Mouse (Mus musculus) limb, embryonic 10.5 days (tissue): Measurements from ENCODE around the gene Cry2. TPM values are rescaled to one million over a fixed set of nuclear protein-coding genes. Genes with fewer than 3 reads are reported as not detected.

Experiments
- DNase-seq: peaks from one replicate; pipeline ENCODE4 v3.0.0-alpha.2; 2017; ENCODE audit warnings: low spot score
- H3K27ac ChIP-seq: fragments of 300-500 bp; sonication (generic); 2 replicates; pipeline ENCODE4 v1.5.1; 2016; ENCODE audit warnings: mild to moderate bottlenecking
- H3K27me3 ChIP-seq: fragments of 300-500 bp; sonication (generic); 2 replicates; pipeline ENCODE4 v1.6.1; 2016; ENCODE audit warnings: low read depth, mild to moderate bottlenecking; ENCODE audit not compliant: poor library complexity, severe bottlenecking
- H3K36me3 ChIP-seq: fragments of 300-500 bp; sonication (generic); 2 replicates; pipeline ENCODE4 v1.6.1; 2016; ENCODE audit warnings: mild to moderate bottlenecking, moderate library complexity
- H3K4me1 ChIP-seq: fragments of 300-500 bp; sonication (generic); 2 replicates; pipeline ENCODE4 v1.6.1; 2016
- H3K4me3 ChIP-seq: fragments of 300-500 bp; sonication (generic); 2 replicates; pipeline ENCODE4 v1.5.1; 2016; ENCODE audit warnings: mild to moderate bottlenecking, moderate library complexity
- H3K9me3 ChIP-seq: fragments of 300-500 bp; sonication (generic); replicated peaks from 2 replicates; pipeline ENCODE4 v1.6.1; 2016; ENCODE audit warnings: mild to moderate bottlenecking
- WGBS: fragments of 180-500 bp; shearing (Covaris S2); methylation state at CpG from one replicate; pipeline ENCODE4 v1.1.7; 2016; 5-methylcytosine and 5-hydroxymethylcytosine counted together
- polyA plus RNA-seq: library from polyadenylated mRNA; unstranded; fragments of >200 nt; fragmentation: Nextera tagmentation; extraction: Ambion mirVana; gene quantifications from 2 replicates; pipeline ENCODE4 v1.2.1, GENCODE M21; 2016

Cry2 gene
- polyA plus RNA-seq, 1 experiment from 2014 or later, result 25.2 TPM

DNA sequence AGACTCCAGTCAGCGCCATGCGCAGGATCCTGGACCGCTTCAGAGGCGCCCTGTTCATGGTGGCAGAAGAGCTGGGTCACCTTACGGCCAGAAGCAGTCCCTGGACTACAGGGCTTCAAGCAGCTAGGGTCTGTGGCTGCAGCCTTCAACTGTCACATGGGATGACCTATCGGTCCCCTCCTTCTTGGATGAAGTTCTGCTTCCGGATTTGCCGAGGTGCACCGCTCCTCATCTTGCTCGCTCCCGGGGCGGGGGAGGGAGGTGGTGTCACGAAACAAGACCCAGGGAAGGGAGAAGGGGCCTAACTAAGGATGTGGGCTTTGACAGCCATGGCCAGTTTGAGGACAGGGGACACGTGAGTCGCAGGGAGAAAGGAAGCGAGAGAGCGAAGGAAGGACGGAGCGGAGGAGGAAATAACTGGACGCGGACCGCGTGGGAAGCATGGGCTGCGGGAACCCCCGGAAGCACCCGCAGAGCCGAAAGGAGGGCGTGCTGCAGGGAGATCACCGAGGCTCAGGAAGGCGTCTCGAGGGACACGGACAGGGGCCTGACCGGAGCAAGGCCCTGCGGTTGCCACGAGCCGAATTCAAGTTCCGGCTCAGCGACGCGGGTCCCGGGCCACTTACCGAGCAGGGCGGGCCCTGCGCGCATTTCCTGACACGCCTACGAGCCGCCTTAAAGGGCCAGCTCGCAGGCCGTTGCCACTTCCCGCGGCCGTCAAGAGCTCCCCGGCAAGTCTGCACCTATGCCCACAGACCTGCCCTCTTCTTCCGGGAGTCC, 25.5 kb upstream of the Cry2 start:
- Histone ChIP-seq H3K9me3 (no peaks in the 10 kb centered on the region), H3K27me3 (peaks cover 34% of the 10 kb centered on the region), H3K4me1 (peaks cover 46% of the 10 kb centered on the region), H3K4me3 (peak overlapping the region; percentile 85), H3K36me3 (peaks cover 5% of the 10 kb centered on the region), H3K27ac (peak overlapping the region; percentile 84)
- DNase-seq, result peak; percentile 87
- WGBS, result 0% methylated on average over 55 of the region's 55 CpGs

DNA sequence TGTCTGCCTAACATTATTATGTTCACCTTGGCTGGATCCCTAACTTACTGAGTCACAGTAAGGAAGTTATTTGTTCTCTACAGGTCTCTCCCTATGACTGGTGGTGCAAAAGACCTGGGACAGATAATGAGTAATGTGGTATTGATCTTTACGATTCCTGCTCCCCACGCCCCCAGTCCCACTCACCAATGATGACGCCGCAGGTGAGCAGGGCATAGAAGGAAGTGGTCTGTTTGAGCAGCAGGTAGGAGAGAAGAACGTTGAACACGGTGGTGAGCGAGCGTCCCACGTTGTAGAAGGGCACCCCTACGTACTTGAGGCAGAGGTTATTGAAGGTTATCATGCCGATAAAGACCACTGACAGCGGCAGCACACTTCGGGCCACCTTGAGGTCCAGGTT, 24.6 kb upstream of the Cry2 start:
- Histone ChIP-seq H3K4me3 (peak overlapping the region; percentile 85), H3K36me3 (peaks cover 14% of the 10 kb centered on the region), H3K27me3 (peaks cover 34% of the 10 kb centered on the region), H3K4me1 (peaks cover 46% of the 10 kb centered on the region), H3K9me3 (no peaks in the 10 kb centered on the region), H3K27ac (no peak overlapping the region)
- DNase-seq, result no peak
- WGBS, result 69% methylated on average over 13 of the region's 13 CpGs

DNA sequence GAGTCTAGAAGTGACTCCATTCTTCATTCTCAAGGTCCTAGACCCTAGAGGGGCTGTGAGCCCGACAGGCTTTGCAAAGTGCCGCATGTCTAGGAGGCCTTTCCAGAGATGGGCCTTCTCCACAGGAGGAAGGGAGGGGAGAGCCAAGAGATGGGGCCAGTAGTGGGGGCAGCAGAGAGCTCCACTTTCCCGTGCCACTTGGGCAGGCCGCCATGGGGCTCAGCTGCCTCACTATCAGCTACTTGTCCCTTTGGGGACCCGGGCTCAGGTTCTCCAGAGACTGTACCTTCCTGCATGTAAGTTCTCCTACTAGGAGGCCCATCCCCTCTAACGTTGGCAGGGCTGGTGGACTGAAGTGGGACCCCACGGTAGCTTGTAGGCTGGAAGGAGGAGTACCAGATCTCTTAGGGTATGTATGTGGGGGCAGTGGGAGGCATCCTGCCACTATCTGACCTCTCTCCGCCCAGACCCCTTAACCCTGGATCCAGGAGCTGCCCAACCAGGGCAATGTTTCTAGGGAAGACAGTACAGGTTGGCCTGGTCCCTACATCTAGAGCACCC, 23.2 kb upstream of the Cry2 start:
- peaks cover 48% of the 10 kb centered on the region for H3K4me1 ChIP-seq
- H3K36me3 ChIP-seq, result peaks cover 25% of the 10 kb centered on the region
- WGBS, result 77% methylated on average over 8 of the region's 8 CpGs
- no peaks in the 10 kb centered on the region for H3K9me3 ChIP-seq
- peaks cover 26% of the 10 kb centered on the region for H3K27me3 ChIP-seq
- 0 out of 2 replicates have a peak overlapping the region, but pooled peaks have one; percentile 3 for H3K4me3 ChIP-seq
- DNase-seq, result no peak
- no peak overlapping the region for H3K27ac ChIP-seq

DNA sequence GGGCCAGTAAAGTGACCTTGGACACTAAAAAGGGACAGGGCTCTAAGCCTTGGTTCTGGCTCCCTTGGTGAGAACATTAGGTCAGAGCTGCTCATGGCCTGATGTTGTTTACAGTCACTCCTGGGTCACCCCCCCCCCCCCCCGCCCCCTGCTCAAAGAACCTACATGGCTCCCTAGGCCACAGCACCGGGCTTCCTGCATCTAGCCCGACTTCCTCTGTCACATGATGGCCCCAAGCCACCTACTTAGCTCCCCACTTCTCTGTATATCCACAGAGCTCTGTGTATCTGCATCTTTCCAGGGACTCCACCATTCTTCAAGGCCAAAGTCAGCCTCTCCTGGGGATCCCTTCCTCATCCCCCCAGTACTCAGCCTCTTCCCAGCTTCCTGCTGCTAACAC, 21.9 kb upstream of the Cry2 start:
- H3K27ac ChIP-seq, result no peak overlapping the region
- H3K4me3 ChIP-seq, result no peak overlapping the region
- no peaks in the 10 kb centered on the region for H3K9me3 ChIP-seq
- peaks cover 25% of the 10 kb centered on the region for H3K36me3 ChIP-seq
- peaks cover 49% of the 10 kb centered on the region for H3K4me1 ChIP-seq
- WGBS, result 50% methylated on average over 3 of the region's 3 CpGs
- no peak for DNase-seq
- peaks cover 12% of the 10 kb centered on the region for H3K27me3 ChIP-seq

DNA sequence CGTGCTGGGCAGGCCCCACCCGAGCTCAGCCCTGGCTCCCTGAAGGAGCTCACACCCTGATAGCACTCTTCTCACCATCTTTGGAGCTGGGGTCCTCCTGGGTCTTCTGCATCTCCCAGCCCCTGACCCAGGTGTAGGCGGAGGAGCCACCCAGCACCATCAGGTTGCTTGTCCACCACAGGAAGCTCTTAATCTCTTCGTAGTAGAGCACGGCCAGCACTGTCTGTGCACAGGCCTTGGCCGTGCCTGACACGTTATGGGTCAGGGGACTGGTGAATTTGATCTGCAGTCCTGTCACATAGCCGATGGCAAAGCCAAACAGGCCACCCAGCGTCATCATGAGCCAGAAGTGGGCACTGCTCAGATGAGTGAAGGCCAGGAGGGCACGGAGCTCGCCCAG, 20.3 kb upstream of the Cry2 start:
- no peak overlapping the region for H3K4me3 ChIP-seq
- peaks cover 40% of the 10 kb centered on the region for H3K4me1 ChIP-seq
- H3K27ac ChIP-seq, result no peak overlapping the region
- DNase-seq, result no peak
- no peaks in the 10 kb centered on the region for H3K27me3 ChIP-seq
- H3K36me3 ChIP-seq, result peaks cover 25% of the 10 kb centered on the region
- H3K9me3 ChIP-seq, result no peaks in the 10 kb centered on the region
- WGBS, result 94% methylated on average over 11 of the region's 11 CpGs

DNA sequence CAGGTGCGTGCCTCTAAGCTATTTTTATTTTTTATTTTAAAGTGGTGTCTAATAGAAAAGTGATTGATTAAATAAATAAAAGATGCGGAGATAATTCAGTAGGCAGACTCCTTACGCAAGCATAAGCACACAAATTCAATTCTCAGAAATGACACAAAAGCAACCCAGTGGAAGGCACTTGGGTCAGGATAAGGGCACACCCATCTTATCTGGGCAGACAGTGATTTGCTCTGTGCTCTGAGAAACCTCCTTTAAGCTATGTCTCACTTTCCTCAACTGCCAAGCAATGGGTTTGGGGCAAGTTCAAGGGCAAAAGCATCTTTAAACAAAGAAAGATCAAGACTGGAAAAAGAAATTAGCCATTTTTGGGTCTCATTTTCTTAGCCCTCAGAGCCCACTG, 17.3 kb upstream of the Cry2 start:
- WGBS, result 94% methylated on average over 3 of the region's 3 CpGs
- Histone ChIP-seq H3K4me1 (peaks cover 17% of the 10 kb centered on the region; the same call in 1 of the 2 replicates), H3K36me3 (peaks cover 25% of the 10 kb centered on the region)

DNA sequence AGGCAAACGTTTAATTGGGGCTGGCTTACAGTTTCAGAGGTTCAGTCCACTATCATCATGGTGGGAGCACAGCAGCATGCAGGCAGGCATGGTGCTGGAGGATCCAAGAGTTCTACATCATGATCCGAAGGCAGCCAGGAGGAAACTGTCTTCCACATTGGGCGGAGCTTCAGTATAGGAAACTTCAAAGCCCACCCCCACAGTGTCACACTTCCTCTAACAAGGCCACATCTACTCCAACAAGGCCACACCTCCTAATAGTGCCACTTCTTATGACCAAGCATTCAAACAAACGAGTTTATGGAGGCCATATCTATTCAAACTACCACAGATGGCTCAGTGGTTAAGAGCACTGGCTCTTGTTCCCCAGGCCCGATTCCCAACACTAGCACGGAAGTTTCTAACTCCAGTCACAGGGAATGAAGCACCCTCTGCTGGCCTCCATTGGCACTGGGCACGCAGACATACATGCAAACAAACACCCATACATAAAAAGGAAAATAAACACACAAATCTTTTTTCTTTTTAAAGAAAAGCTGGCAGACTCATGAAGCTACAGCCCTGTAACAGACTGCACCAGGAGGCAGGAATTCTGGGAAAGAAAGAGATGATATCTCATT, 13.4 kb upstream of the Cry2 start:
- H3K36me3 ChIP-seq, result 0 out of 2 replicates have a peak, but pooled peaks cover 1% of the 10 kb centered on the region
- H3K4me1 ChIP-seq, result peaks cover 13% of the 10 kb centered on the region; the same call in 1 of the 2 replicates
- H3K9me3 ChIP-seq, result no peaks in the 10 kb centered on the region
- no peak overlapping the region for H3K4me3 ChIP-seq
- no peak for DNase-seq
- WGBS, result 65% methylated on average over 7 of the region's 7 CpGs
- no peak overlapping the region for H3K27ac ChIP-seq
- H3K27me3 ChIP-seq, result no peaks in the 10 kb centered on the region

More for the DNA sequence above, 17.3 kb upstream of the Cry2 start:
- DNase-seq, result no peak
- no peaks in the 10 kb centered on the region for H3K9me3 ChIP-seq
- H3K27ac ChIP-seq, result no peak overlapping the region
- H3K27me3 ChIP-seq, result no peaks in the 10 kb centered on the region
- H3K4me3 ChIP-seq, result no peak overlapping the region

DNA sequence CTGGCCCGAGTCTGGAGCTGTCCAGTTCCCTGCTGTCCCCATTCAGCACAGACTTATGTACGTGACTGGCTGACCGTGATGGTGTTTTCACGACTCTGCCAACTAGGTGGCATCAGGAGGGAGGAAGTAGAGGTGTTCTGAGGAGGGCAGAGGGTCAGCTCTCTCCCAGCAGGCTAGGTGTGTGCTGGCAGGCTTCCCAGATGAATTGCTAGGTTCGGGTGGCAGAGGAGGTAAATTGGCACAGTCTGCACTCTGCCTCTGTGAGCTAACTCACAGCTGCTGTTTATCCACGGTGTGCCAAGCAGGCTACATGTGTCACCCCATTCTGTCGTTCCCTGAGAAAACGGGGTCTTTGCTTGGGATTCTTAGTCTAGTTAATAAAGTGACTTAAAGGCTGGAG, 12.8 kb upstream of the Cry2 start:
- DNase-seq, result no peak
- whole genome bisulfite sequencing, result 85% methylated on average over 8 of the region's 8 CpGs
- Histone ChIP-seq H3K9me3 (no peaks in the 10 kb centered on the region), H3K27me3 (no peaks in the 10 kb centered on the region), H3K27ac (no peak overlapping the region), H3K36me3 (no peaks in the 10 kb centered on the region), H3K4me1 (peaks cover 10% of the 10 kb centered on the region; the same call in 1 of the 2 replicates), H3K4me3 (no peak overlapping the region)

DNA sequence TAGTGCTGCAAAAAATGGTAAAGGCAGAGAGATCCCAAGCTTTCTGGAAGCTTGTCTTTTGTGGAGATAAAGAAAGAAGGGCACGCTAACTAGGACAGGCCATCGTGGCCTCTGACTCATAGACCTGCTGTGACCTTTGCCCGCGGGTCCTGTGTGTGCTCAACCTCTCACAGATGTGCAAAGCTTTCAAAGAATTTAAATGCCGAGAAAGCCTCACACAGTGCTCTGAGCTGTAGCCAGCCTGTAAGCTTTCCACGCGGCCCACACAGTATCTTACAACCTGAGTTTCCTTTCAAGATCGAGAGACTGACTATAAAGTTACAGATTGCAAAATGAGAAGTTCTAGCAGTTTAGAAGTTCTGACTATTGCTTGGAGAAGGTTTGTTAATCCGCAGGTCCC, 12.0 kb upstream of the Cry2 start:
- Histone ChIP-seq H3K27ac (no peak overlapping the region), H3K9me3 (no peaks in the 10 kb centered on the region), H3K4me1 (peaks cover 10% of the 10 kb centered on the region; the same call in 1 of the 2 replicates), H3K36me3 (no peaks in the 10 kb centered on the region), H3K27me3 (no peaks in the 10 kb centered on the region), H3K4me3 (no peak overlapping the region)
- no peak for DNase-seq
- 47% methylated on average over 9 of the region's 9 CpGs for WGBS

DNA sequence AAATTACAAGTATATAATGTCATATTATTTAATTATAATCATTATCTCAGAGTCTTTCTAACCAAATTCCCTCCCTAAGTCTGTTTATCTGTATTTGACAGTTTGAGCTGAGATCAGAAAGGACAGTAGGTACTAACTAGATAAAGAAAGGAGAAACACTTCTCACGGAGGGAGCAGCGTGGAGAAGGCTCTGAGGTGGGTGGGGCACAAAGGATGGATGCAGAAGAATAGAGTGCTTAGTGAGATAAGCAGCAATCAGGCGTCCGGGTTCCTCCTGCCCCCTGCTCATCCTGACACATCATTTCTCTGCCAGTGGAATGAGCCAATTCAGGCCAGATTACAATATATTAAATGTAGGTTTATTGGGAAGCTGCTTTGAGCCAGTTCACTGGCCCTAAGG, 10.5 kb upstream of the Cry2 start:
- 0 out of 2 replicates have a peak, but pooled peaks cover 10% of the 10 kb centered on the region for H3K27me3 ChIP-seq
- DNase-seq, result no peak
- no peak overlapping the region for H3K4me3 ChIP-seq
- no peaks in the 10 kb centered on the region for H3K36me3 ChIP-seq
- H3K9me3 ChIP-seq, result no peaks in the 10 kb centered on the region
- H3K27ac ChIP-seq, result no peak overlapping the region
- H3K4me1 ChIP-seq, result peaks cover 10% of the 10 kb centered on the region; the same call in 1 of the 2 replicates
- 59% methylated on average over 4 of the region's 4 CpGs for WGBS

DNA sequence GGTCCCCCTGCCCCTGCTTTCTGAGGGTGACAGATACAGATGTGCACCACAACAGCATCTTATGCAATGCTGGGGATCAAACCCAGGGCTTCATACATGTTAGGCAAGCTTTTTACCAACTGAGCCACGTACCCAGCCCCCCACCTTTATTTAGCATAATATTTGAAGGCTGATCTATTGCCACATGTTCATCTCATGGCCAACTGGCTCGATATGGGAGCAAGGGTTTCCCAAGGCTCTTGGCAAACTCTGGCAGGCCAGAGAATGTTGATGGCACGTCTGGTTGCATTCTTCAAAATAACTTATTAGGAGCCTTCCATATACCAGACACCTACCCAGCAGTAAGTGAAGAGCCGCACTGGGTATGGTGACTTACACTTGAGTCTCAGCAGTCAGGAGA, 9.5 kb upstream of the Cry2 start:
- Histone ChIP-seq H3K36me3 (no peaks in the 10 kb centered on the region), H3K27ac (no peak overlapping the region), H3K4me3 (no peak overlapping the region), H3K9me3 (no peaks in the 10 kb centered on the region), H3K27me3 (0 out of 2 replicates have a peak, but pooled peaks cover 10% of the 10 kb centered on the region), H3K4me1 (peaks cover 10% of the 10 kb centered on the region; the same call in 1 of the 2 replicates)
- 83% methylated on average over 4 of the region's 4 CpGs for WGBS
- DNase-seq, result no peak

DNA sequence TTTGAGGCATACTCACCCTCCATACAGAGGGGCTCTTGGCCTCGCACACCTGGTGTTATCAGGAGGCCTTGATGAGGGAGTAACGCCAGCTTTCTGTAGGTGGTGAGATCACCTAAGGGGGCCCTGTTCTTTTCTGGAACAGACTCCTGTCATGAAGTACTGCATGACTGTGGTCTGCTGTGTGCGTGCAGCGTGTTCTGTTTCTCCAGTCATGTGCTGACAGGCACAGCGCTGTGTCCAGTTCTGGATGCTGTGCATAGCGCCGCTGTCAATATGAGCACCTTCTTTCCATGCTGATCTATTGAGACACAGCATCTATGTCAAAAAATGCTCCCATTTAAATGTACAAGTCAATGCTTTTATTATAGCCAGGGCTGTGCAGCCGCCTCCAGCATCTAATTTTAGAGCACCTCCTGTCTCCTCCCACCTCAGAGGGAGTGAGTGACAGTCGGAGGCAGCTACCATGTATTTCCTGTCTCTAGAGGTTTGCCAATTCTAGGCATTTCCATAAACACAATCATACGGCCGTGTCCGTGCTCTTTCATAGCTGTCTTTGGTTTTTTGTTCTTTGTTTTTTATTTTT, 8.7 kb upstream of the Cry2 start:
- H3K9me3 ChIP-seq, result no peaks in the 10 kb centered on the region
- 85% methylated on average over 12 of the region's 12 CpGs for WGBS
- H3K4me1 ChIP-seq, result peaks cover 12% of the 10 kb centered on the region
- H3K27me3 ChIP-seq, result 0 out of 2 replicates have a peak, but pooled peaks cover 10% of the 10 kb centered on the region
- no peak for DNase-seq
- no peak overlapping the region for H3K27ac ChIP-seq
- no peaks in the 10 kb centered on the region for H3K36me3 ChIP-seq
- H3K4me3 ChIP-seq, result no peak overlapping the region

DNA sequence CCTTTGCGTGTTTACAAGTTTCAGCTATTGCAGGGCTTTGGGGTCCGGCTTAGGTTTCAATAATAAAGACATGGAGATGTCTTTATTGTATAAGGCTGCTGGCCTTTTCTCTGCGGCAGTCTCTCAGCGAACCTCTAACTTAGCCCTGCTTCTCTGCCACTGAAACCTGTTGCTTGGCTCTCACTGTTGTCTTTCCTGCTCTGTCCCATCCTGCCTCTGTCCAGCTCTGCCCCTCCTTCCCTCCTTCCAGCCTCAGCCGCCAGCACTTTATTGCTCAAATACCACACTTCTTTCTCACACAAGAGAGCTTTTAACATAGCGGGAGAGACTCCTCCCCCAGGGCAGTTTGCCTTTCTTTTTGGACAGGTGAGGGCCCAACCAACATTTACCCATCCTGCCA, 6.6 kb upstream of the Cry2 start:
- Histone ChIP-seq H3K27me3 (0 out of 2 replicates have a peak, but pooled peaks cover 10% of the 10 kb centered on the region), H3K9me3 (no peaks in the 10 kb centered on the region), H3K36me3 (no peaks in the 10 kb centered on the region), H3K4me1 (peaks cover 2% of the 10 kb centered on the region; the same call in 1 of the 2 replicates), H3K27ac (no peak overlapping the region), H3K4me3 (no peak overlapping the region)
- no peak for DNase-seq
- 57% methylated on average over 6 of the region's 6 CpGs for WGBS
